Mouse (Mus musculus) erythroblast, embryonic 14.5 days (primary cell): ENCODE results near the gene Mnd1. TPM values are rescaled to one million over a fixed set of nuclear protein-coding genes. Genes with fewer than 3 reads are reported as not detected.

Experiments
- H3K27me3 ChIP-seq: 2 replicates; pipeline ENCODE4 v1.6.1; 2012; ENCODE audit warnings: inconsistent platforms; ENCODE audit not compliant: control insufficient read depth
- H3K36me3 ChIP-seq: 2 replicates; pipeline ENCODE4 v1.6.1; 2012; ENCODE audit warnings: mild to moderate bottlenecking, inconsistent platforms; ENCODE audit not compliant: control insufficient read depth
- H3K4me1 ChIP-seq: 2 replicates; pipeline ENCODE4 v1.6.1; 2012; ENCODE audit warnings: inconsistent platforms; ENCODE audit not compliant: control insufficient read depth
- H3K4me3 ChIP-seq: replicated peaks from 2 replicates; pipeline ENCODE3; 2012; ENCODE audit warnings: moderate library complexity, mild to moderate bottlenecking, inconsistent platforms
- H3K9me3 ChIP-seq: 2 replicates; pipeline ENCODE4 v1.6.1; 2012; ENCODE audit warnings: low read length, inconsistent platforms, mixed read lengths; ENCODE audit not compliant: control insufficient read depth
- GATA1 ChIP-seq: IDR thresholded peaks from 2 replicates; pipeline ENCODE4 v1.6.1; 2012; ENCODE audit warnings: low read length, inconsistent platforms, mixed read lengths
- TAL1 ChIP-seq: IDR thresholded peaks from 3 replicates; pipeline ENCODE4 v1.6.1; 2012; ENCODE audit warnings: low read length, inconsistent platforms, mixed read lengths
- polyA plus RNA-seq: library from polyadenylated mRNA; stranded (reverse); fragments of >175 nt; gene quantifications from 2 replicates; pipeline ENCODE4 v1.2.3, GENCODE M21; 2012

Gene Mnd1
- polyA plus RNA-seq, result 0.12 and 0.16 TPM in 2 replicates

DNA sequence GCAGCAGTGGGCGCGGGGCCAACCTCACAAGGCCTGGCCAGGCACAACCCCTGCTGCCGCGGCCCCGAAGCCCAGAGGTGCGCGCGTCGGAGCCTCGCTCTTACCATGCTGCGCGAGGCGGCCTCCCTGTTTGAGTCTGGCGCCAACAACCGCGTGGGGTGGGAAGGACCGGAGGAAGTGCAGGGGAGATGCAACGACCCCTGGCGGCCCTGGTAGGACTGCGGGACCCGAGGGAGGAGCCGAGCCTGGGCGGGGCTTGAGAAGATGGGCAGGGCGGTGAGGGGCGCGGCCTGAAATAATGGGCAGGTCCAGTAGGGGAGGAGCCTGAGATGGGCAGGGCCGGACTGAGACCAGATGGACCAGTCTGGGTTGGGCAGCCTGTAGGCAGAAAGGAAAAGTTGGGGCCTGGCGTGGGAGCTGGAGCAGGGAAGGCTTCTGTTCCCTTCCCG is at the start of gene Mnd1:
Mnd1 (minus strand) TSS at position 229 of the 449 bp plus-strand sequence.
- H3K4me1 ChIP-seq, result peaks cover 24% of the 10 kb centered on the region
- TF ChIP-seq GATA1 (no peak), TAL1 (no peak)
- no peaks in the 10 kb centered on the region for H3K27me3 ChIP-seq
- H3K9me3 ChIP-seq, result no peaks in the 10 kb centered on the region
- peaks cover 5% of the 10 kb centered on the region for H3K36me3 ChIP-seq
- peak within 1 kb of the TSS; percentile 80 for H3K4me3 ChIP-seq

DNA sequence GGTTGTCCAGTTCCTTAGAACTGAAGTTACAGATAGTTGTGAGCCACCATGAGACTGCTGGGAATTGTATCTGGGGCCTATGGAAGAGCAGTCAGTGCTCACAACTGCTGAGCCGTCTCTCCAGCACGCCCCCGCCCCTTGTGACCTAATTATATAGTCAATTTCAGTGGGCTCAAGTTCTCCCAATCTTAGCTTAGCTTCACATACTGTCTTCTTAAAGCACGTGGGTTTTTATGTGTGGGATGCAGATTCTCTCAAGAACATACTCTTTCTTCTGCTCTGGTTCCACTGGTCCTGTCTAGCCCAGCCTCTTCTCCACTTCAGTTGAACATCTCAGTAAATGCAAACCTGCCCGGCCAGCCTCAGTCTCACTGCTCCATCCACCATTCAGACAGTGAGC is 49.1 kb upstream of the Mnd1 start:
- Histone ChIP-seq H3K4me1 (no peaks in the 10 kb centered on the region), H3K36me3 (no peaks in the 10 kb centered on the region; the same call in 1 of the 2 replicates), H3K27me3 (peaks cover 4% of the 10 kb centered on the region; the same call in 1 of the 2 replicates), H3K4me3 (no peak overlapping the region), H3K9me3 (no peaks in the 10 kb centered on the region)
- TF ChIP-seq TAL1 (no peak), GATA1 (no peak)

DNA sequence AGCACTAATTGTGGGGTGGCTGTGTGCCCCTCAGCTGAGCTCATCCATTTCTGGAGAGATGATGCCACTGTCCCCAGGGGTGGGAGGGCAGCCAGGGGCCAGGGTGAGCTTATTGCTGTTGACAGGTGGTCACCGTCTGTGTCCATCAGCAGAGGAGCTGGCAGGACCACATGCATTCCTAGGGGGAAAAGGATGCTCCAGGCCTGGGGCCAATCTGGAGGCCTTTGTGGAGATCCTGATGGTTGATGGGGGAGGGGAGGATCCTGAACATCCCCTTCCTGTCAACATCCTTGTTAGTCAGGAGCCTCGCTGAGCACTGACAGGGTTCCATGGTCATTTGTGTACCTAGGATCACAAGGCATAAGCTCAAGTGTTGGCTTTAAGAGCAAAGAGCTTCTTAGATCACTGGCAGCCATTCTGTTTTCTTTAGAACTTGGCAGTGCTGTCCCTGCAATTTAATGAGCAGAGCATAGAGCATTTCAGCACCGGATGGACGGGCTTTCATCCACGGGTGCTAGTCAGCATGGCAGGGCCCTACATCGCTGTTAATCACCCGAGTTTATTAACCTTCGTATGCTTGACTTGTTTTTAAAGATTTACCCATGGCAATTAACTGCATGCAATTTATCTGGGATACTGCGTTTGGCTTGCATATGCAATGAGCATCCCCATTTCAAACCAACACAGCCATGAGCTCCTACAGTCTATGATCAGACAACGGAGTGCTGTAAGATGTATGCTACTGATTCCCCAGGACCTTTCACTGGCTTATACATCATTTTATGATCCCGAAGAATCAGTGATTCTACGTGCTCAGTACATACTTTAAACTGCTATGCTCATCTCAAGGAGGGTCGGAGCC is 45.2 kb upstream of the Mnd1 start:
- Histone ChIP-seq H3K9me3 (no peaks in the 10 kb centered on the region), H3K4me3 (no peak overlapping the region), H3K4me1 (no peaks in the 10 kb centered on the region), H3K27me3 (peaks cover 2% of the 10 kb centered on the region; the same call in 1 of the 2 replicates), H3K36me3 (no peaks in the 10 kb centered on the region; the same call in 1 of the 2 replicates)
- TF ChIP-seq TAL1, result no peak
- no peak for TF ChIP-seq GATA1

DNA sequence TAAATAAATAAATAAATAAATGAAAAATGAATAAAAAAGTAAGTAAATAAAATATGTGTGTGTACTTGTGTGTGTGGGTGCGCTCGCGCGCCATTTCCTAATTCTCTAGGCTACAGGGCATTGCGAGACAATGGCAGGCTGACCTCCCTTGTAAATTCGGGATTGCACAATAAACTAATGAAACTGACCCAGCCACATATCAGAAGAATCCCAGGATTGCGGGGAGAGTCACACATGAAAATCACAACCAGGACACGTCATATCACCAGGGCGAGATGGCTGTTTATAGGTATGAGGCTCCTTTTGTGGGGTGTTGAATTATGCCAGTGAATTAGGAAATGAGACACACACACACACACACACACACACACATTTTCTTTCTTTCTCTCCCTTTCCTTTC is 43.9 kb upstream of the Mnd1 start:
- H3K9me3 ChIP-seq, result no peaks in the 10 kb centered on the region
- no peak for TF ChIP-seq GATA1
- TF ChIP-seq TAL1, result no peak
- H3K4me3 ChIP-seq, result no peak overlapping the region
- H3K36me3 ChIP-seq, result no peaks in the 10 kb centered on the region; the same call in 1 of the 2 replicates
- peaks cover 2% of the 10 kb centered on the region; the same call in 1 of the 2 replicates for H3K27me3 ChIP-seq
- H3K4me1 ChIP-seq, result no peaks in the 10 kb centered on the region

DNA sequence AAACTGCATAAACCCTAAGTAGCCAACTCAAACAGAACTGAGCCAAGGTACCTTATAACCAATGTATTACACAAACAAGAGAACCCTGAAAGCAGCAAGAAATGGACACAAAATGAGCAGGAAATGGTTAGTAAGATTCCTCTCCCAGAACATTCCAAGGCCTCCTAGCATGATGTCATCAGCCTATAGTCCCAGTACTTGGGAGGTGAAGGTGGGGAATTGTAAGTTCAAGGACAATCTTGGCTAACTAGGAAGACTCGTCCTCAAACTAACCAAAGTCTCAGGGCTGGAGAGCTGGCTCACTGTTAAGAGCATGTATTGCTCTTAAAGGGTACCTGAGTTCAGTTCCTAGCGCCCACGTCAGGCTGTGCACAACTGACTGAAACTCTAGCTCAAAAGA is 42.6 kb upstream of the Mnd1 start:
- H3K36me3 ChIP-seq, result no peaks in the 10 kb centered on the region; the same call in 1 of the 2 replicates
- no peak for TF ChIP-seq TAL1
- TF ChIP-seq GATA1, result no peak
- H3K9me3 ChIP-seq, result no peaks in the 10 kb centered on the region
- H3K4me1 ChIP-seq, result no peaks in the 10 kb centered on the region
- H3K27me3 ChIP-seq, result peaks cover 4% of the 10 kb centered on the region
- H3K4me3 ChIP-seq, result no peak overlapping the region

DNA sequence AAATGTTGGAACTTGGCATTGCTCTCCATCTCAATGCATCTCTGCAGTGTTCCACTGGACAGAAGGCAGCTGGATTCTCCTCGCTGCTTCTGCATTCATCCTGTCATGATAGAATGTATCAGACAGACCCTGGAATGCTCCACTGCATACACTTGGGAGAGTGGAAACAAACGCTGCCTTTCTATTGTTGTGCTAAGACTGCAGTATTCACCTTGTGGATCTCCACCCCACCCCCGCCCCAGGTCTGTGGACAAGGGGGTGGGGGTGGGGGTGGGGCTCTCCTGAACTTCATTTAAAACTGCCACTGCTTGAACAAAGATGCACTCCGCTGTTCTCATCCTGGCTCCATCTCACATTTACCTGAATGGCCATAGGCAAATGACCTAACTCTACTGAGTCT is 38.3 kb upstream of the Mnd1 start:
- H3K27me3 ChIP-seq, result peaks cover 45% of the 10 kb centered on the region
- no peak overlapping the region for H3K4me3 ChIP-seq
- no peaks in the 10 kb centered on the region for H3K4me1 ChIP-seq
- TF ChIP-seq TAL1 (no peak), GATA1 (no peak)
- no peaks in the 10 kb centered on the region for H3K9me3 ChIP-seq
- H3K36me3 ChIP-seq, result peaks cover 3% of the 10 kb centered on the region; the same call in 1 of the 2 replicates

DNA sequence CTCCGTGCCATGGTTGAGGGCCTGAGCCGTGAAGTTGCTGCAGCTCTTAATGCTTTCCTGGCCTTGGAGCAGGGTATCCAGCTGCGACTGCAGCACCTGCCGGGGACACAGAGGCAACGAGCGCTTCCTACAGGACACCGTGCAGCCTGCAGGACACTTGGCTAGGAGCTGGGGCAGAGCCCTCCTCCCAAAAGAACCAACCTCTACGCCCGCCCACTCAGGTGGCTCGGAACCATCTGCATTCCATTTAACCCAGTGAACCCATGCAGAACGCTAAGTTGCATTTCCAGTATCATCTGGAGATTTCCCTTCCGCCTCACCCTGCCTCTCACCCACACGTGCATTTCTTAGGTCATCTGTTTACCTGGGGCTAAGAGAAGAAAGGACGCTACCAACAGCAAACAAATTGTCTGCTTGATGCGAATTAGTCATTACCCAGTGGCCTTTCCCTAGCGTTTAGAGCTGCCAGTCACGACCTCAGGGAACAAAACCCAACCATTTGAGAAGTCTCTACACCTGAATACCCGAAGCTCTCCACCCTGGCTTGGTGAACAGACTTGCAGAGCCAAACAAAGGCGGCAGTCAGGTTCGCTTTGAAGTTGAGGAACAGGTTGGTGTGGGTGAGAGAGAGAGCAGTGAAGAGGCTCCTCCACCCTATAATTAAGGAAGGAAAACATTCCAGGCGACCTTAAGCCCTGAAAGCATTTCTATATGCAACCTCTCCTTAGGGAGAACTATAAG is 35.7 kb upstream of the Mnd1 start:
- Histone ChIP-seq H3K27me3 (peaks cover 60% of the 10 kb centered on the region), H3K9me3 (no peaks in the 10 kb centered on the region), H3K4me1 (no peaks in the 10 kb centered on the region), H3K4me3 (no peak overlapping the region), H3K36me3 (peaks cover 3% of the 10 kb centered on the region; the same call in 1 of the 2 replicates)
- TF ChIP-seq GATA1 (no peak), TAL1 (no peak)

DNA sequence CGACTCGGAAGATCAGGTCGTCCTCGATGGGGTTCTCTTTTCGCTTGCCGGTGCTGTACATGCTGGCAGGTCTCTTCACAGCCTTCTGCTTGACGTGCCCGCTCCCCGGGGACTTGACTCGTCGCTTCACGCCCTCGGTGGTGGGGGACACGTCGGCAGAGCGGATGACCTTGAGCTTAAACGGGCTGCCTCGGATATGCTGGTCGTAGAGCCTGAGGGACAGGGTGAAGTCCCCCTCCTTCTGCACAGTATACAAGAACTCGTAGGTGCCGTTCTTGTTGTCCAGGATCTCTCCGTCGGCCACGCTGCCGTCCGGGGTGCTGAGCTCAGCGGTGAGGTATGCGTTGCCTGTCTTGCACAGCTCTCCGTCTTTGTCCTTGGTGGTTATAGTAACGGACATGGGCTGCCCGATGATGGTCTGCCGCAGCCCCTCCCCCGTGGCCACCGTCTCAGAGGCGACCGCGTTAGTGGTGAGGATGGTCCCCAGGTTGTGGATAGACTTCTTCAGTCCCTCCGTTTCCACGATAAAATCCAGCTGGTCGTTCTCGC is 35.0 kb upstream of the Mnd1 start:
- no peaks in the 10 kb centered on the region for H3K4me1 ChIP-seq
- H3K27me3 ChIP-seq, result peaks cover 60% of the 10 kb centered on the region
- no peaks in the 10 kb centered on the region for H3K9me3 ChIP-seq
- peaks cover 3% of the 10 kb centered on the region; the same call in 1 of the 2 replicates for H3K36me3 ChIP-seq
- H3K4me3 ChIP-seq, result no peak overlapping the region
- no peak for TF ChIP-seq TAL1
- TF ChIP-seq GATA1, result no peak
